Mouse (Mus musculus) heart, postnatal 14 days (tissue): ENCODE measurements around the gene Sars. TPM values are rescaled to one million over a fixed set of nuclear protein-coding genes. Genes with fewer than 3 reads are reported as not detected.

Experiments
- DNase-seq, 2 experiments: peaks; one replicate each; pipeline ENCODE4 v3.0.0; 2021 to 2022
- intact Hi-C: fragments of 180-260 bp; cut with DNase I; formaldehyde crosslinking; loops from one replicate; pipeline ENCODE4 v1.15.1; 2025
- long read RNA-seq, 2 experiments: library from polyadenylated mRNA; stranded (forward); transcript quantifications; one replicate each; pipeline ENCODE4 v2.0.0; 2021
- total RNA-seq, 2 experiments: library from RNA; stranded (reverse); gene quantifications; 2 replicates each; pipeline ENCODE4 v1.2.3; 2021

Sars gene
- total RNA-seq, result 10 to 100 TPM; 77.8 to 81.7 TPM
- long read RNA-seq, experiment 1, transcript Sars-201 (11 exons, 3,570 nt), result major isoform, 95 of 106 reads
- long read RNA-seq, experiment 1, partial matches to known transcripts, result 8 of 106 reads
- long read RNA-seq, experiment 1, other reads (novel, unspliced or antisense), result 1 of 106 reads
- long read RNA-seq, experiment 2, transcript Sars-201 (11 exons, 3,570 nt), result major isoform, 58 of 75 reads
- long read RNA-seq, experiment 2, partial matches to known transcripts, result 12 of 75 reads
- long read RNA-seq, experiment 2, other reads (novel, unspliced or antisense), result 2 of 75 reads

DNA sequence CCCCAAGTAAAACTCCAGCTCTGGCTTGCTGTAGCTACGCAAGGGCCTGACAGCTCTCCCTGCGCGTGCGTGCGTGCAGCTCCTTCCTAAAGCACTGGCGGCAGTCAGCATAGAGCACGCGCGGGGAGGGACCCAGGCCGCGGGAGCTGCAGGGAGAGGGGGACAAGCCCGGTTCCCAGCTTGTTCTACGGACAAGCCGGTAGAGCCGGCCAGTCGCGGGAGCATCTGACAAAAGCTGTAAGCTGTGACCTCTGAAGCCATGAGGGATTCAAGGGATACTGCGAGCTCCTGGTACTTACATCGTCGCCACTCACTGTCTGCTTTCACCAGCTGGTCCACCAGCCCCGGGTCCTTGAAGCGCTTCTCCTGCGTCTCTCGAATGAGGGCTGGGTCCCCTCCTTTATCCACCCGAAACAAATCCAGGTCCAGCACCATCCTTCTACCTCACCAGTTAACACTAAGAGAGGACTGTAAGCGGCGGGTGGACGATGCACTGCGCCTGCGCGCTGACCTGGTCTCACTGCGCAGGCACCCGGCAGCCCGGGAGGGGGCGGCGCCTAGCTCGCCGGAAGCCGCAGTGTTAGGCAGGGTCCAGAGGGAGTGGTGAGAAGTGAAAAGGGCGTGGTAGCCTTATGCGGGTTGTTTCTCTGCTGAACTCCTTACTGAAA, at the start of gene Sars:
Gene Sars, minus strand, starts transcription at position 512 of the 668 bp plus-strand sequence.
- DNase-seq, result peak; percentile 94 to 95
- intact Hi-C loops, result loop anchor here (5.0 kb wide), 1 partner anchor 117 kb away; the partner anchor contains the start of gene Tmem167b

DNA sequence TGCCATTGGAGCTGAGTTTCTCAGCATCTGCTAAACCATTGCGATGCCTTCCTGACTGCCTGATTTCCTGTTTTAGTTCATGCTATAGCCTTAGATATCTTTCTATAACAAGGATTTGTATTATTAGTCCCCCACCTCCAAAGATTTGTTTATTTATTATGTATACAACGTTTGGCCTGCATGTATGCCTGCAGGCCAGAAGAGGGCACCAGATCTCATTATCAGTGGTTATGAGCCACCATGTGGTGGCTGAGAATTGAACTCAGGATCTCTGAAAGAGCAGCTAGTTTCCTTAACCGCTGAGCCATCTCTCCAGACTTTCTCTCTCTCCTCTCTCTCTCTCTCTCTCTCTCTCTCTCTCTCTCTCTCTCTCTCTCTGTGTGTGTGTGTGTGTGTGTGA, 45.0 kb upstream of the Sars start:
- intact Hi-C loops, result no loop called here
- DNase-seq, result no peak

DNA sequence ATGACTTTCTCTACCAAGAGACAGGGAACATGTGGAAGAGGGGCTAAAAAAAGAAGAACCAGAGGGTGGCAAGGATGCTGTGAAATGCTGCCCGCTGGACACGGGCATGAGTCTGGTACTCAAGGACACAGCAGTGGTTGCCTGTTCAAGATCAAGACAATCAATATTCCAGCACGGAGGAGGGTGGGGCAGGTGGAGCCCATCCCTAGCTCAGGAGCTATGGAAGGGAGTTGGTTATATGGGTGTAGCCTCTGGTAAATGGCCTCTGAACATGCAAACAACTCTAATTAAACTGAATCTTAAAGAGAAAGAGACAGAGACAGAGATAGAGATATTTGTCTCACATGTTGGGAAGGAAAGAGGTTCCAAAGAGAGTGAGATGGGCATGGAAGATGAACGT, 39.7 kb upstream of the Sars start:
- no peak for DNase-seq
- intact Hi-C loops, result no loop called here

DNA sequence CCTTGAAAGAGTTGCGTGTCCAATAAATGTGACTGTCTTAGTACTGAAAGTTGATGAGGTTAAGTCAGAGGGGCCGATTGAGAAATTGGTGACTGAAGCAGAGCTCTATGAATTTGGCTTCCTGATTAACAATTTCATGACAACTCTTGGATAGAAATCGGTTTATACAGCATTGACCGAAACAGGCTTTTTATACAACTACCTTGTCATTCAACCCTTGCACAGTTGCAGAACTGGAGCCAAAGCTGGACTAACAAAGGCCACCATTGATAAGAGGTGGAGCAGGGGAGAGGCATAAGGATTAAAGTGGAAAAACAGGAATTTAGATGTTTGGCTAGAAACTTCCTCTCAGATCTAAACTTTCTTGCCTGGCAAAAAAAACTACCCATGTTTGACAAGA, 33.8 kb upstream of the Sars start:
- intact Hi-C loops, result no loop called here
- no peak for DNase-seq

DNA sequence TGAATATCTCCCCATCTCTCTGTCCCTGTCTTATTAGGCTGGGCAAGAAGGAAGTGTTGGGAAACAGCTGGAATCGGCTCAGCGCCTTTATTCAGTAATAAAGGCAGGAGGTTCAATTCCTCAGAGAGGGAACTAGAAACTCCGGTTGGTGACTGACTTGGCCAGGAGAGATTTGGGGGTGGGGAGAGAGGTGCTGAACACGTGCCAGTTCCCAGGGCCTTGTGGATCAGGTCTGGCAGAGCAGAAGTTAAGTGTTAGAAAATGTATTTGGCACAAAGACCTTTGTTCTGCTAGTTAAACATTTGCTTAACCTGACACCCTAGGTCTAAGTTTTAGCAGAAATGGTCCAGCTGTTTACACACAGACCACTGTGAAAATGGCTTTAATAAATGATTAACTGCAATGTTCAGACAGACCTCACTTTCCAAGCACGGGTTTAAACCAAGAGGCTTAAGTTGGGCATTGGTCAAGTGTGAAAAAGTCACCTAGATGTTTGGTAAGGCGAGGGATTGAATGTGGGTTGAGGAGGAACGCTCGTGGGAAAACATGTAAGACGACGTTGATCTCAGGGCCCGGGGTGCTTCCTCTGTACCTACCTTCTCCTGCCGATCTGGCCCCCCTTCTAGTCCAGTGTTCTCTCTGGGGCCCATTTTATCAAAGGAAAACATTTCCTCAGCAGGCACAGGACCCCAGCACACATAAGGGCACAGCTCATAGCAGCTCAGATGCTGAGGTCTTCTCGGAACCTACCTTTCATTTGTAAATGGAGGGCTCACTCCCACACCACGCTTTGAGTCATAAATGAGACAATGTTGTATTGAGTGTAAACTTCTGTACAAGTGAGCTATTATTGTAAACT, 32.0 kb upstream of the Sars start:
- intact Hi-C loops, result no loop called here
- DNase-seq, result peak; percentile 17 to 21

DNA sequence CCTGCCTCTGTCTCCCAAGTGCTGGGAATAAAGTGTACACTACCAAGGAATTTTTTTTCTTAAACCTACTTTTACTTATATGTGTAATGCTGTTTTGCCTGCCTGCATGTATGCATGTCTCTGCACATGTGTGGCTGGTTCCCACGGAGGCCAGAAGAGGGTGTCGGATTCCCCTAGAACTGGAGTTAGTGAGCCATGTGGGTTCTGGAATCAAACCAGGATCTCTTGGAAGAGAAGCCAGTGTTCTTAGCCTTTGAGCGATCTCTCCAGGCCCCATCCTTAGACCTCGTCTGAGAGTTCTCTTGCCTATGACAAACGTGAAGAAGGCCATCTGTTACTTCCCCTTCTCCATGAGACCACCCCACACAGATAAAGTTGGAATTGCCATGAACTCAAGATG, 30.5 kb upstream of the Sars start:
- intact Hi-C loops, result no loop called here
- no peak for DNase-seq

DNA sequence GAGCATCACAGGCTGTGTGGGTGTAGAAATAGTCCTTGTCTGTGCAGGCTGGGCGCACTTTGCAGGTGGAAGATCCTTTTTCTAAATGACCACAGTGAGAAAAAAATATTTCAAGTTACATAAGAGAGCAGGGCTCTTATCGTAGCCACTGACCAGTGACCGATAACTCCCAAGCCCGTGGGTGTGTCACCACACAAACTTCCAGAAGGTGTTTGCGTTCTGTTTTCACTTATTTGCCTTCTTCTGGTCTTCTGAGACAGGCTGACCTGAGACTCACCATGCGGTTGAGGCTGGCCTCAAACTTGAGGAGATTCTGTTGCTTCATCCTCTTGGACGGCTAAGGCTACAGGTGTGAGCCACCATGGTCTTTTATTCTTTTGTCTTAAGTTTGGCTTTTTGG, 30.0 kb upstream of the Sars start:
- DNase-seq, result no peak
- intact Hi-C loops, result no loop called here

DNA sequence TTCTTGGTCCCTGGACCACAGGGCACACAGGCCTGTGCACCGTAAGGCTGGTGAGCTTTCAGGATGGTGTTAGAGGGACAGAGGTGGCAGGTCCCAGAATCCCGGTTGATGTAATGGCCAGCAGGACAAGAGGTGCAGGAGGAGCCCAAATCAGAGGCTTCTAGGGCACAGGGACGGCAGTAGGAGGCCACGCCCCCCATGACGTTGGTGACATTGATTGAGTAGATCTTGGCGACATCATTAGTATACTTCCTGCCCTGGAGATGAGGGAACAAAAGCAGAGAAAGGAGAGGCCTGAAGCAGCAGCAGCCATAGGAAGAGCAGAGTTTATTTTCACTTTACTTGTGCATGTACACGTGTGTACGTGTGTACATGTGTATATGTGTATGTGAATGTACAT, 22.8 kb upstream of the Sars start:
- intact Hi-C loops, result no loop called here
- no peak for DNase-seq

DNA sequence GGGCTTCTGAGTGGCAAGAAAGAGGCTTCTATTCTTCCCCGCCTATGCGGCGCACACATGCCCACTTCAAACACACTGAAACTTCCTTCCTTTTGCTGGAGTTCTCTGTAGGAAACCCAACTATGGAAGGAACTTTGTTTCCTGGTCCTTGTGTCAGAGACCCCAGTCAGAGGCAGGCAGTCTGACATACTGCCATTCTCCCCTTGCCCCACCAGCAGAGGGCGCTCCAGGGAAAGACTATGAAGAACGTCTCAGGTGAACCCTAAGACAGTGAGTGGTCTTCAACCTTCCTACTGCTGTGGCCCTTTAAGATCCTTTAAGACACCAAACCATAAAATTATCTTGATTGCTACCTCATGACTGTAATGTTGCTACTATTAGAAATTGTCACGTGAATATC, 21.4 kb upstream of the Sars start:
- intact Hi-C loops, result no loop called here
- peak; percentile 35 to 53 for DNase-seq

DNA sequence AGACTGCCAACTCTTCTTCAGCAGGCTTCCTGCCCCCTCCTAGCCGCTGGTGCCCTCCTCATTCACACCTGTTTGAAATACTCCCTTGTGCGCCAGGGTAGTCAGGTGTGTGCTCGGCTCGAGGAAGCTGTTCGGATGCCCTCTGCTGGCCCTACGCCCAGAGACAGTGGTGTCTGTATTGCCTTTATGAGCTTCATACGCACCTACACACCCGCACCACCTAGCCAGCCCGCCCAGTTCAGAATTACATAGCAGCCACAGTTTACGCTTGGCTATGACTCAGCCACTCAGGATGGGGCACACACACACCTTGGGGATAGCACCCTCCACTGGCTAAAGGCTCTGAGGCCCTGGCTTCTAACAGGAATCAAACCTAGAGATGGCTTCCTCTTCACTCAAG, 13.9 kb upstream of the Sars start:
- intact Hi-C loops, result no loop called here
- DNase-seq, result peak in 1 of 2 experiments; percentile 12

DNA sequence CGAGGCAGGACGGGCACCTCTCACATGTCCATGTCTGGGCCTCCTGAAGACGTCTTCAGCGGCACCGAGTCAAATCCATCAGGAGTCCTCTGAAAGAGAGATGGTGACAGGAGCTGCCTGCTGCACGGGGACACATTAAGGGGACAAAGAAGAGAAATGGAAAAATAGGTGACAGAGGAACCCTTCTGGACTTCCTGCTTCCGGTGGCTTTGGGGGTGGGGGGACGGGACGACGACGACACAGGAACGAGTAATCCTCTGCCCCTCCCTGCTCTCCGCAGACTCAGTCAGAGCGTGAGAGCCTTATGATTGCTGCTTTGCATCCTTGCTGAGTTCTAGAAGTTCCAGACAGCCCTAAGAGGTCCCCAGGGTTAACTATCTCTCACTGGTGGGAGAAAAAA, 13.4 kb upstream of the Sars start:
- intact Hi-C loops, result no loop called here
- no peak for DNase-seq

DNA sequence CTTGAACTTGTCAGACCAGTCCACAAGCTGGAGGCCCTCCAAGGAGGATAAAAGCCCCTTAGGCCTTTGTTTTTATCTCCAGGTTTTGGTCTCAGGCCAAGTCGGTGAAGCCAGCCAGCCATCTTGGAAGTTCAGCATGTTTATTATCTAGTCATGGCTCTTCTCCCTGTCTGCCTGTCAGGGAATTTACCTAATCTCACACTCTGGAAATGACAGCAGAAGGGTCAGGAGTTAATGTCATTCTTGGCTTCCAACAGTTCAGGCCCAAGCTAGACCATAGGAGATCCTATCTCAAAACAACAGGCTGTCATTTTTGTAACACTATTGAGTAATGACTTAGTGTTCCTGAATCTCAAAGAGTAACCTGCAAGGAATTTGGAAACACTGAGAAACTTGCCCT, 9.2 kb upstream of the Sars start:
- no peak for DNase-seq
- intact Hi-C loops, result no loop called here

DNA sequence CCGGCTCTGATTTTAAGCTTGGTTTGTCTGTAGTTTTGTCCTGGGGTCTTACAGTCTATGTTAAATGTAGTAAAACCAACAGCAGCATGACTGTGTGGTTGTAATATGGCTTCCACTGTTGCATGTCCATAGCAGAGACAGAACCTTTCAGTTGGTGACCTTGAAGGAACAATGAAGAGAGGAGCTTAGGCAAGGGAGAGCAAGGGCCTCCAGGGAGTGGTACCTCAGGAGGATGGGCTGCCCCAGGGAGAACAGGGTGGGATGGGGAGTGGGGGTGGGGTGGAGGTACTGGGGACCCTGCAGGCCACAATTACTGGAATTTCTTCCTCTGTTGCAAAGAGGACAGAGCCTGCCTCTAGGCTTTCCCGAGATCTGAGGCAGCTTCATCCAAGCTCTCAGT, 7.0 kb upstream of the Sars start:
- intact Hi-C loops, result no loop called here
- DNase-seq, result no peak

DNA sequence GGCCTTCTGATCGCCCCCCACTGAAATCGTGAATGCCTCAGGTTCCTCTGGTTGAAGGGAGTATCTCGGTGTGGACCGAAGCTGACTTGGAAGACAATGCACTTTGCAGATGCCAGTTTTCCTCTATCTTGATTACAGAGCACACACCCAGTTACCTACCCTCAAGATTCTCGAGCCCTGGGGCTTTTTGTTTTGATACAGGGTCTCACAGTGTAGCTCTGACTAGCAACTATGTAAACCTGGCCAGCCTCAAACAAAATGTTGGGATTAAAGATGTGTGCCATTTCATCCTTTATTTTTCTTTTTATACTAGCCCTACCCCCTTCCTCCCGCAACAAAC, 327 bp upstream of the Sars start:
- intact Hi-C loops, result no loop called here
- DNase-seq, result no peak

DNA sequence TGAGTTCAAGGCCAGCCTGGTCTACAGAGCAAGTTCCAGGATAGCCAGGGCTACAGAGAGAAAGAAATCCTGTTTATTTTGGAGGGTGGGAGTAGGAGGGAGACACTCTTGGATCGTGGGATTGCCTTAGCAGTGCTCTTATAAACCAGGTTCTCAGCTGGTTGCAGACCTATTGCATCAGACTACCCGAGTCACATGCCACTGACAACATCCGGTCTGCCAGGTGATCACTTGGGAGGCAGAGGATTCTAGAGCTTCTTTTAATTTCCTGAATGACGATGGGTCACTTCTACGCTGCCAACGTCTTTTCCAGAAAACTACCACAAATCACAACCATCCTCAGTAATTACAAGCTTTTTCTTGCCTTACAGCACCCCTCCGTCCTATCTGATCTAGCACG, 980 bp downstream of the Sars start:
- peak in 1 of 2 experiments; percentile 35 for DNase-seq
- intact Hi-C loops, result loop anchor here (5.0 kb wide), 1 partner anchor 118 kb away; the partner anchor contains the start of gene Tmem167b

DNA sequence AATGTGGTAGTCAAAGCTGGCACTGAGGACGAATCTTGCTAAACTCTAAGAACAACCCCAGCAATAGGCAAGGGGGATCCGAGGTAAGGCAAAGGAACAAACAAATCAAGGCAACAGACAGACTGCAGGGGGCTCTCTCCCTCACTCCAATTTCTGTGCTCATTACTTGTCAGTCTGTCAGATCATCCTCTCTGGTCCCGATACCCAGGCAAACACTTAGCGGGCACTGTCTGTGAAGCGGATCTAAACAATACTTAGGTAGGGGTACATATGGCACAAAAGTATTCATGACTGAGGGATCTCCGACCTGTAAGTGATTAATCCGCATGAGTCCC, 8.7 kb downstream of the Sars start:
- intact Hi-C loops, result no loop called here
- no peak for DNase-seq

DNA sequence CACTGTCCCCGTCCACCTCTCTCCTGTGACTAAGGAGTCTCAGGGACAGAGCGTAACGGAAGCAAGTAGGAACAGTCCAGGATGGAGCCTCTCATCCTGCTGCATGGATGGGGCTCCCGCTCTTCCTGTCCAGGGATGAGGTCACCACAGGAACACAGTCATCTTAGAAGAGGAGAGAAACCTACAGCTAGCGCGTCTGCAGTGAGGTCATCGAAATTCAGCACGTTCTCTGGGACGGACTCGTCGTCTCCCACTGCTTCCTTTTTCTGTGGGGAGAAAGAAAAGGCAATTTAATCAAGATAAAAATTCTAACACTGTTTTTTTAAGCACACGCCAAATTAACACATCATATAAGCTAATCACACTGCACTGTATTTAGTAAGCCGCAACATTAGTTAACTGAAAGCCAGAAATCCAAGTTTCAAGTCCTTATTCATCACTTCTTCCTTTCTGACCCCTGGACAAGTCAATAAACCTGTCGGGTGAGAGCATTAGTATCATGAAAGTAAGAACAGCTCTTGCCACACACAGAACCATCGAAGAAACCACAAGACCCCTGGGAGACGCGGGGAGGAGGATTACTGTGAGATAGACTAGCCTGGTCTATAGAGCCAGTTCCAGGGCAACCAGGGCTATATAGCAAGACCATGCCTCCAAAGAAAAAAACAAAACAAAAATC, 9.2 kb downstream of the Sars start:
- DNase-seq, result no peak
- intact Hi-C loops, result no loop called here

DNA sequence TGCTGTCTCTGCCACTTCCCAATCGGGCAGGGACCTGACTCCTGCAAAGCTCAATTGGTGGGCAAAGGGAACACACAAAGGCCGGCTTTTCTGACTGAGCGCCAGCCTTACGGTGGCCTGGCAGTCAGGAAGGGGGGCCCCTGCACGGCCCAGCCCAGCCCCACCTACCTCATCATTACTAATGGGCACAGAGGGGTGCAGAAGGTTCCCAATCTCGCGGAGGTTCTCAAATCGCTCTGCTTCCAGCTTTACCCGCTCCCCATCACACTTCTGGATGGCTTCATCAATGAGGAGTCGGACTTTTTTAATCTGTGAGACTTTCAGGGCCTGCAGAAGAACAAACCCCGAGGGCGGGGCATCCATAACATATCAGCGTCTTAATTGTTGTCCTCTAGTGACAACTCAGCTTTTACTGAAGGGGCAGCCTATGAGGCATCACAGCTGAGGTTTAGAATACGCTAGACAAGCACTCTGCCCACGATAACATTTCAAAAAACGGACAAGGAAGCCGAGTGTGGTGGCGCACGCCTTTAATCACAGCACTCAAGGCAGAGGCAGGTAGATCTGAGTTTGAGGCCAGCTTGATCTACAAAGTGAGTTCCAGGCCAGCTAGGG, 11.0 kb downstream of the Sars start:
- DNase-seq, result no peak
- intact Hi-C loops, result no loop called here

DNA sequence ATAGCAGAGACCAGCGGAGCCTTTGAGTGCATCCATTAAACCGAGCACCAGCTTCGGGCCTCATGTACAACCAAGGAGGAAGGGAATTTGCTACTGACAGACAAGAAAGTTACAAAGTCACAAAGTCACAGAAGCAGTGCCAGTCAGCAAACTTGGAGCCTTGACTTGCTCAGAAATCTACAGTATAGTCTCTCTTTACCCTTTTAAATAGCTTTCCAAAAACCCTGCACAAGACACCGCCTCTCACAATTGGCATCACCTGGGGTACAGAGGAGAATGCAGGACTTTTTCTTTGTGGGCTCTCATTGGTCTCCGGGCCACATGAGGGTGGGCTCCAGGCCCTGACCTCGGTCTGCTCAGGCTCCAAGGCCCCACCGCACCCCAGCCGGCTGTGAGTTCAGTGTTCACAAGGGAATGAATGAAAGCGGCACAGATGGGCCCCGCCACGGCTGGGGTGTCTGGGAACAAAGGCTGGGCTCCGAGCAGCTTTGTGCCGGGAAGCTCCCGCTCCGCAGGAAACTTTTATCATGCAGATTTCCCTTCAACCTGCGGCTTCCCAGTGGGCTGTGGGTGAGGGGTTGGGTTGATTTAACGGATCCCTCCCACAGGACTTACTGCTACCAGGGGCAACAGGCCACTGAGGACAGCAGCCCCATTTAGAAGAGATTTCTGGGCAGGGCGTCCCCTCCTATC, 11.7 kb downstream of the Sars start:
- intact Hi-C loops, result no loop called here
- DNase-seq, result no peak

DNA sequence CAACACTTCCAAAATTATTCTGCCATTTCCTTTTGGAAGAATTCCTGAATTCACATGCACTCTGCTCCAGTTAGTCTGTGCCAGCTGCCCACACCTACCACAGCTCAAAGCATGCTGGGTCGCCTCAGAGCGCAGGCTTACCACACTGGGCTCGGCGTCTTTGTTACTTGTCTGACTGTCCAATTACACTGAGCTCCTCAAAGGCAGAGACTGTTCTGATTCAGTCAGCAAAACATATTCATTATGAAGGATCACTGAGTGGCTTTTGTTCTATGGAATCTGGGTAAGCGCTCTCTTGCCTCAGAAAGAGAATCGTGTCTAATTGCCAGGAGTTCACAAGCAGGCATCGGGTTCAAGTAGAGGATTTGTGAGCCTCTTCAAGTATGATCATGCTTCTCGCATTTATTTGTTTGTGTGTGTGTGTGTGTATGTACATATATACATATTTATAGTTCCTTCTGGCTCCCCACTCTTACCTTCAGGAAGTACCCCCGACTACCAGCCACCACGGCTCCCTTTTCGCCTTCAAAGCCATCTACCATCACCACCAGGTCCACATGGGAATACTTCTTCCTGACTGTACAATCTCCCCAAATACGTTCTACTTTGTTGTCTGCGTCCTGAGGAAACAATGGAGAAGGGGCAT, 12.3 kb downstream of the Sars start:
- no peak for DNase-seq
- intact Hi-C loops, result no loop called here
